Mouse (Mus musculus): ENCODE measurements around the gene Tmie. TPM values are rescaled to one million over a fixed set of nuclear protein-coding genes. Genes with fewer than 3 reads are reported as not detected.

The Tmie gene
- not detected in 2 replicates for total RNA-seq (2014; fragmentation: Nextera tagmentation)
- 0.11 TPM in 1 of 2 replicates, not detected in the other for total RNA-seq (2017)
- polyA plus RNA-seq (2012) = not detected in 2 replicates

DNA sequence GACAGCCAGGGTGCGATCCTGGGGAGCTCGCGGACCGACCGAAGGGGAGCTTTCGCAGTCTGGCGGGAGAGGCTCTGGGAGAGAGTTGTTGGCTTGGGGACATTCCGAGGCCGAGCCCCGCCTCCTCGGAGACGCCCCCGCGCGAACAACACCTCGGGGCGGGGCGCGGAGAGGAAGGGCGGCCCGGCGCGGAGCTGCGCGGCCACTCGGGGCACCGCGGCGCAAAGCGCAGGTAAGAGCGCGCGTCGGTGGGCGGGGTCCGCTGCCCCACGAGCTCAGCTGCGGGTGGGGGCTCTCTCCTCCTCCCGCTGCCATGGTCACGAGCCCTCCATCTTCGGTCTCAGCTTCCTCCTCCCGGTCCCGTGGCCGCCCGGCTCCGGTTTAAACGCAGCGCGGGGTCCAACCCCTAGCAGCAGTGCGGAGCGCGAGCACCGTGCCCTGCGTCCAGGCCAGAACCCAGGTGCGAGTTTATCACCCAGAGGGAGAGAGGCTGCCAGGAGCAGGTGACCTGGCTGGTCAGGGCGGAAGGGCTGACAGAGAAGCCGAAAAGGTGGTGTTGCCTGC is at the start of gene Tmie:
Gene Tmie (minus strand): TSS at position 116 of the 564 bp plus-strand sequence.
- ATAC-seq (ENCODE audit: extremely low read depth, insufficient number of reproducible peaks, low FRiP score, poor library complexity, severe bottlenecking) (no peak), DNase-seq (ENCODE audit: low spot score) (no peak)
- no peaks in the 10 kb centered on the region for H3K36me3 ChIP-seq (replicated peaks)
- H3K4me1 ChIP-seq (ENCODE audit: insufficient read depth, low read depth, low read length) = no peaks in the 10 kb centered on the region
- no peak within 1 kb of the TSS for H3K4me3 ChIP-seq (ENCODE audit: low read depth, low read length)
- H3K27me3 ChIP-seq (ENCODE audit: insufficient read depth, low read length) = peaks cover 23% of the 10 kb centered on the region
- no peaks in the 10 kb centered on the region for H3K9me3 ChIP-seq (replicated peaks)
- TF ChIP-seq POLR2AphosphoS5 (IDR thresholded peaks at IDR 0.05; ENCODE audit: insufficient replicate concordance, low read depth, low read length) (no peak), GATA1 (IDR thresholded peaks at IDR 0.05; ENCODE audit: borderline replicate concordance, low read length) (no peak), TAL1 (conservative IDR thresholded peaks at IDR 0.05; ENCODE audit: low read depth, low read length) (no peak), CTCF (IDR thresholded peaks at IDR 0.05; ENCODE audit: low read depth, low read length) (no peak), GATA2 (IDR thresholded peaks at IDR 0.05; ENCODE audit: borderline replicate concordance, low read depth, low read length) (no peak)

DNA sequence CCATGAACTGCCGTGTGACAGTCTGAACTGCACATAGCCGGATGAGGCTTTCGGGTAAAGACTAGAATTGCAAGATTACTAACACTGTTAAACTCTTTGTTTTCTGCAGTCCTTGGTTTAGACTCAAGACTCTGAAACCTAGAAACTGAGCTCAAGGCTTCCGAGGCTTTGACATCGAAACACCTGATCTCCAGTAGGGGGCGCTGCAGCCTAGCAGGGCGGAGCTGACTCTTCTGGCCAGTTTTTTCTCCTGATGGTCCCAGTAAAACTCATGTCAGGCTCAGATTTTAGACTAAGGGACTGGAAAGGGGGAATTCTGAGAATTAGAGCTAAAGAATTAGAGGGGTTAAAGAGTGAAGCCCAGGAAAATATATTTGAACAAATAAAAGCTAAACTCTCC is 42.8 kb upstream of the Tmie start:
- no peak for ATAC-seq (ENCODE audit: extremely low read depth, insufficient number of reproducible peaks, low FRiP score, poor library complexity, severe bottlenecking)
- no peaks in the 10 kb centered on the region for H3K9me3 ChIP-seq (replicated peaks)
- TF ChIP-seq GATA1 (IDR thresholded peaks at IDR 0.05; ENCODE audit: borderline replicate concordance, low read length) (no peak), TAL1 (conservative IDR thresholded peaks at IDR 0.05; ENCODE audit: low read depth, low read length) (no peak), GATA2 (IDR thresholded peaks at IDR 0.05; ENCODE audit: borderline replicate concordance, low read depth, low read length) (no peak), CTCF (IDR thresholded peaks at IDR 0.05; ENCODE audit: low read depth, low read length) (peak; percentile 54; the same call in 1 of the 2 replicates), POLR2AphosphoS5 (IDR thresholded peaks at IDR 0.05; ENCODE audit: insufficient replicate concordance, low read depth, low read length) (no peak)
- peak; percentile 39 for DNase-seq (ENCODE audit: low spot score)
- H3K4me1 ChIP-seq (ENCODE audit: insufficient read depth, low read depth, low read length) = no peaks in the 10 kb centered on the region
- H3K4me3 ChIP-seq (ENCODE audit: low read depth, low read length) = no peak overlapping the region
- peaks cover 8% of the 10 kb centered on the region; the same call in 1 of the 2 replicates for H3K27me3 ChIP-seq (ENCODE audit: insufficient read depth, low read length)
- no peaks in the 10 kb centered on the region for H3K36me3 ChIP-seq (replicated peaks)

DNA sequence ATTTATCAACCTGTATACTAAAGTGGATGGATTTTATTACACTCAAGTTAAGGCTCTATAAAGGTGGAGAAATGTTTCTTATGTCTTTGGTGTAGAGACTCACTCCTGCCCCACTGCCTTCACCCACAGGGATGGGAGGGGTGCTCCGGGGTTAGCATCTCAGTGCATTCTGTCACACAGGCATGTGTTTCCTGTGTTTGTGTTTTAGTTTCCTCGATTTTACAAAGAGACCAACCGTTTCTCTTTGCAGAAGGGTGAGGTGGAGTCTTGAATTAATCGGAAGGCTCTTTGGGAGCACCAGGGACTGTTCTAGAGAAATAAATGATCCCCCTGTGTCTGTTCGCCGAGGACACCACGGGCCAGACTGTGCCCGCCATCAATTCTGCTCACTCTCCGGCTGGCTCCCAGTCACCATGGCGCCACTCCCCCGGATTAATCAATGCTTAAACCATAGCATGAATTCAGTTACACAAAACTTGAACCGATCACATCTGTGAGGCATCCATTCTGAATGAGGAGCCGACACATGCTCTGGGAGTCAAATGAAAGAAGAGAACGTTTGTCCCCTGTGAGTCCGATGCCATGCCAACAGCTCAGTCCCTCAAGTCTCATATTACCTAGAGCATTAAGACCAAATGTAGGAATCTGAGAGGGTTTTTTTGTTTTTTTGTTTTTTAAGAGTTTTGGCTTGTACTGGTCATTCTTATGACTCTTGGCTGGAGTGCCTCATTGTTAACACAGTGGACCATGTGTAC is 40.9 kb upstream of the Tmie start:
- H3K4me3 ChIP-seq (ENCODE audit: low read depth, low read length) = no peak overlapping the region
- H3K27me3 ChIP-seq (ENCODE audit: insufficient read depth, low read length) = 0 out of 2 replicates have a peak, but pooled peaks cover 4% of the 10 kb centered on the region
- TF ChIP-seq CTCF (IDR thresholded peaks at IDR 0.05; ENCODE audit: low read depth, low read length) (no peak), GATA2 (IDR thresholded peaks at IDR 0.05; ENCODE audit: borderline replicate concordance, low read depth, low read length) (no peak), TAL1 (conservative IDR thresholded peaks at IDR 0.05; ENCODE audit: low read depth, low read length) (no peak), GATA1 (IDR thresholded peaks at IDR 0.05; ENCODE audit: borderline replicate concordance, low read length) (no peak), POLR2AphosphoS5 (IDR thresholded peaks at IDR 0.05; ENCODE audit: insufficient replicate concordance, low read depth, low read length) (no peak)
- DNase-seq (ENCODE audit: low spot score) (no peak), ATAC-seq (ENCODE audit: extremely low read depth, insufficient number of reproducible peaks, low FRiP score, poor library complexity, severe bottlenecking) (no peak)
- H3K9me3 ChIP-seq (replicated peaks) = no peaks in the 10 kb centered on the region
- no peaks in the 10 kb centered on the region for H3K4me1 ChIP-seq (ENCODE audit: insufficient read depth, low read depth, low read length)
- no peaks in the 10 kb centered on the region for H3K36me3 ChIP-seq (replicated peaks)

DNA sequence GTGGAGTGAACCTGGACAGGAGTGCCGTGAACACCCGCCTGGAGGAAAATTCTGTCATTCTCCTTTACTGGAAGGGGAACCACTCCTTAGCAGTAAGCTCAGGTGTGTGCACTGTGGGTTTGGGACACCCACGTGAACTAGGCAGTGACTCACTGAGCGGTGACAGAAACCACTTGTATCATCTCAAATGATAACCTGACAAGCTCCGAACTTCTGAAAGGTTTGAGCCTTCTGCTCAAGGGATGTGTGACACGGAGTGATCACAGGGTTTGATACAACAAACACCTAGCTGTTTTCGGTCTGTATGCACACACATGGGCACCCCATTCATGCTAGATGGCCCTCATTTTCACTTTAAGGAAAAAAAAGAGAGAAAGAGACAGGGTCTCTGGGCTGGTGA is 36.9 kb upstream of the Tmie start, which contains the start of gene Fam240a:
Gene Fam240a (minus strand): TSS at position 76 of the 400 bp plus-strand sequence.
- Histone ChIP-seq H3K36me3 (replicated peaks) (no peaks in the 10 kb centered on the region), H3K4me1 (ENCODE audit: insufficient read depth, low read depth, low read length) (no peaks in the 10 kb centered on the region), H3K4me3 (ENCODE audit: low read depth, low read length) (no peak within 1 kb of the TSS), H3K9me3 (replicated peaks) (no peaks in the 10 kb centered on the region), H3K27me3 (ENCODE audit: insufficient read depth, low read length) (0 out of 2 replicates have a peak, but pooled peaks cover 7% of the 10 kb centered on the region)
- DNase-seq (ENCODE audit: low spot score) (no peak), ATAC-seq (ENCODE audit: extremely low read depth, insufficient number of reproducible peaks, low FRiP score, poor library complexity, severe bottlenecking) (no peak)
- TF ChIP-seq TAL1 (conservative IDR thresholded peaks at IDR 0.05; ENCODE audit: low read depth, low read length) = no peak

DNA sequence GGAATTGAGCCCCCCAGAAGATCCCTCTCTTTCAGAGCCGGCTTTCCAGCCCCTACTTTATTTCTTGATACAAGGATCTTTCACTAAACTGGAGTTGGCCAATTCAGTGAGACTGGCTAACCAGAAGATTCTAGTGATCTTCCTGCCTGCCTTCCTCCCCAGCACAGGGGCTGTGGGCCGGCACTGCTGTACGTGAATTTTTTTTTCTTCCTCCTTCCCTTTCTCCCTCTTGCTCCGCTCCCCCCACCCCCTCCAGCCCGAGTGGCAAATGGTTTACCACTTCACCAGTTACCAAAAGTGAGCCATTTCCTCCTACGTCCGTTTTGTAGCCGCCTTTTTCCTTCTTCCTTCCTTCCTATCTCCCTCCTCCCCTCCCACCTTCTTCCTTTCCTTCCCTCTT is 35.6 kb upstream of the Tmie start:
- H3K9me3 ChIP-seq (replicated peaks) = no peaks in the 10 kb centered on the region
- no peak overlapping the region for H3K4me3 ChIP-seq (ENCODE audit: low read depth, low read length)
- no peaks in the 10 kb centered on the region for H3K4me1 ChIP-seq (ENCODE audit: insufficient read depth, low read depth, low read length)
- no peaks in the 10 kb centered on the region for H3K36me3 ChIP-seq (replicated peaks)
- no peak for ATAC-seq (ENCODE audit: extremely low read depth, insufficient number of reproducible peaks, low FRiP score, poor library complexity, severe bottlenecking)
- TF ChIP-seq GATA1 (IDR thresholded peaks at IDR 0.05; ENCODE audit: borderline replicate concordance, low read length) = no peak
- no peak for TF ChIP-seq TAL1 (conservative IDR thresholded peaks at IDR 0.05; ENCODE audit: low read depth, low read length)
- TF ChIP-seq CTCF (IDR thresholded peaks at IDR 0.05; ENCODE audit: low read depth, low read length) = no peak
- TF ChIP-seq GATA2 (IDR thresholded peaks at IDR 0.05; ENCODE audit: borderline replicate concordance, low read depth, low read length) = no peak
- no peak for TF ChIP-seq POLR2AphosphoS5 (IDR thresholded peaks at IDR 0.05; ENCODE audit: insufficient replicate concordance, low read depth, low read length)
- no peak for DNase-seq (ENCODE audit: low spot score)
- 0 out of 2 replicates have a peak, but pooled peaks cover 7% of the 10 kb centered on the region for H3K27me3 ChIP-seq (ENCODE audit: insufficient read depth, low read length)

DNA sequence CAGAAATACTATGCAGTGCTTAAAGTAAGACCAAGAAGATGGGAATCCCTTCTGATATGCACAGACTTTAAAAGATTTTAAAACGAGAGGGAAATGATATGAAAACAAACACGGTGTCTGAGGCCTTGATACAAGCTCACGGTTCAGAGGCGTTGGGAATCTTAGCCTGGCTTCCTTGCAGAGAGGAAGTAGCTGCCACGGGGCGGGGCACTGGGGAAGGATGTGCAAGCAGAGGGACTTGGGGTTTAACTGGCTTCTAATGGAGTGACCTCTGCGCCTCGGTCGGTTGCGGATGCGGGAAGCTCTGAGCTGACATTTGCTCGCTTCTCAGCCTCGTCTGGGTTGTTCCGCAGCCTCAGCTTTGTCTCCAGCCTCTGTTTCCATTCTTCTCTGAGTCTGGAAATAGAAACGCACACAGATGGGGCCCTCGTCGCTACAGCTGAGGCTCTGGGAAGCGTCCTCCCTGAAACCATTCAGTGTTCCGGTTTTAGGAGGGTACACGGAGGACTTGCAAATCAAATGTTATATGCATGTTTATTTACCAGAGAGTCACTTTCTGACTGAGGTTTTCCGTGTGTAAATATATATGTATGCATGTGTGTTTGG is 34.8 kb upstream of the Tmie start:
- Histone ChIP-seq H3K4me1 (ENCODE audit: insufficient read depth, low read depth, low read length) (no peaks in the 10 kb centered on the region), H3K9me3 (replicated peaks) (no peaks in the 10 kb centered on the region), H3K27me3 (ENCODE audit: insufficient read depth, low read length) (0 out of 2 replicates have a peak, but pooled peaks cover 5% of the 10 kb centered on the region), H3K4me3 (ENCODE audit: low read depth, low read length) (no peak overlapping the region), H3K36me3 (replicated peaks) (no peaks in the 10 kb centered on the region)
- DNase-seq (ENCODE audit: low spot score) = no peak
- ATAC-seq (ENCODE audit: extremely low read depth, insufficient number of reproducible peaks, low FRiP score, poor library complexity, severe bottlenecking) = no peak
- TF ChIP-seq TAL1 (conservative IDR thresholded peaks at IDR 0.05; ENCODE audit: low read depth, low read length) = no peak
- TF ChIP-seq POLR2AphosphoS5 (IDR thresholded peaks at IDR 0.05; ENCODE audit: insufficient replicate concordance, low read depth, low read length) = no peak
- TF ChIP-seq GATA2 (IDR thresholded peaks at IDR 0.05; ENCODE audit: borderline replicate concordance, low read depth, low read length) = no peak
- no peak for TF ChIP-seq CTCF (IDR thresholded peaks at IDR 0.05; ENCODE audit: low read depth, low read length)
- TF ChIP-seq GATA1 (IDR thresholded peaks at IDR 0.05; ENCODE audit: borderline replicate concordance, low read length) = no peak

Measured in G1E (cell line).